Mouse (Mus musculus): Measurements from ENCODE around the gene Slc35c2.

DNA sequence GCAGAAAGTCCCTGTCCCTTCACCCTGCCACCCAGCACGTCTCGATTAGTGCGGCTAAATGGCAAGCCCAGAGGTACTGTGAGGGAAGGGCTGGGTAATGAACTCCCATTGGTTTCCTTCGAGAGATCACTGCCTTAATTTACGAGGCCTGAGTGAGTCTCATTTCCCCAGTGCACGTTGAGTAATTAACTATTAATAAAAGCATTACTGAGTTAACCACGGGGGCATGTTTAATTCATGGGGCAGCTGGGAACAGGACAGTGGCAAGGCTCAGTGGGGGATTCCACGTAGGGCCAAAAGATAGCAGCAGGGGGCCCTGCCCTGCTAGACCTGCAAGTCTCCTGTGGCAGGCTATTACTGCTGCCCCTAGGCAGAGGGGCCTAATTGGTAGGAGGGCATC, 16.3 kb downstream of the Slc35c2 start:
- TF ChIP-seq POLR2A (IDR thresholded peaks at IDR 0.05; ENCODE audit: control insufficient read depth, extremely low read depth, insufficient read depth, low read length, poor library complexity) (no peak), CTCF (IDR thresholded peaks at IDR 0.05; ENCODE audit: borderline replicate concordance, control insufficient read depth, extremely low read depth, insufficient read depth, low read length, poor library complexity) (no peak)
